Mouse (Mus musculus) gastrocnemius, postnatal 10 days (tissue): Measurements from ENCODE around the gene Osbpl11. TPM values are rescaled to one million over a fixed set of nuclear protein-coding genes. Genes with fewer than 3 reads are reported as not detected.
A peak's percentile ranks its signal among the peaks of the same experiment; 100 is the strongest.
"Not testable (repeated sequence)": the region's sequence is repeated elsewhere in the genome, so short reads cannot be mapped to it uniquely, and the experiment has no call there.

Experiments used
- DNase-seq: peaks from one replicate; pipeline ENCODE4 v3.0.0; 2021; ENCODE audit warnings: mixed read lengths
- total RNA-seq, 2 experiments: library from RNA; stranded (reverse); gene quantifications; 2 replicates each; pipeline ENCODE4 v1.2.3; 2021

Osbpl11 gene
- total RNA-seq, 2 experiments from 2014 or later, result 14.8 to 14.9 TPM

DNA sequence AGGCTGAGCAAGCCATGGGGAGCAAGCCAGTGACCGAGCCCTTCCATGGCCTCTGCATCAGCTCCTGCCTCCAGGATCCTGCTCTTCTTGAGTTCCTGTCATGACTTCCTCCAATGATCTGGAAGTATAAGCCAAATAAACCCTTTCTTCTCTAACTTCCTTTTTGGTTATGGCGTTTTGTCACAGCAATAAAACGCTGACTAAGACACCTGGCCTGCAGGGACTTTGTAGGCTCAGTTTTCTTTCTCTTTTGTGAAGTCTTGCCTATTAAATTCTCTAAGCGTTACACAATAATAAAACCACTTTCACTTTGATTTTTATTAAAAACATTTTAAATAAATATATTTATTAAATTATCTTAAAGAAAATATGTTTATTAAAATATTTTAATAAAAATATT lies 7.1 kb upstream of the Osbpl11 start:
- no peak for DNase-seq

DNA sequence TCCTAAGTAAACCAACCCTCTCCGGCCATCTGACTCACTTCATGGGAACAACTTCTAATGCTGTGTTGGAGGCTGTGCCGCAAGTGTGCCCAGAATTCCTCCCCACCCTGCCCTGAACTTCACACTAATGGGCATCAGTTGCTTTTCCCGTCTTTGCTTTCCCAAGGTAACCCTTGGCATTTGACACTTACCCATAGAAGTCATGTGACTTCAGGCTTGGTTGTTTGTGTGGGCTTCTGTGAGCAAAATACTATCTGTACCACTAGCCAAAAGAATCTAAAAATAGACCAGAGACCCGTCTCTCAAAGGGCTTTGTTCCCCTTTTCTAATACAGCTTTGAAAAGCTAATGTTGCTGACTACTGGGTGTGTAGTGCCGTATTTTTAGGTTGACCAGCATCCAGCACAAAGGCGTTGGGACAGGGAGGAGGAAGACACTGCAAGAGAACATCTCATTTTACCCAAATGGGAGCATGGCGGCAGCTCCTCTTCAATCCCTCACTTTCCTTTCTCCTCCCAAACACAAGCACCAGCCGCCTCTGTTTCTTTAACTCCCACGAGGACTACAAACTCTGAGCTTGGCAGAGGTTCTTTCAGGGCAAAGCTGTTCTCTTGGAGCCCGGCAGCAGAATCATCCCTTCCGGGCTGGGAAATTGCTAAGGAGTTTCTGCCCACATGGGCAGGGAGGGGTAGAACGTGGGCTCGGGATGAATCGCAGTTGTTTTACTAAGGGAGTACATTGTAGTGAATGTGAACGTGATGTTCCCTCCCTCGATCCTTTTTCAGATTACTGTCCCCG lies 6.4 kb upstream of the Osbpl11 start:
- DNase-seq, result no peak

DNA sequence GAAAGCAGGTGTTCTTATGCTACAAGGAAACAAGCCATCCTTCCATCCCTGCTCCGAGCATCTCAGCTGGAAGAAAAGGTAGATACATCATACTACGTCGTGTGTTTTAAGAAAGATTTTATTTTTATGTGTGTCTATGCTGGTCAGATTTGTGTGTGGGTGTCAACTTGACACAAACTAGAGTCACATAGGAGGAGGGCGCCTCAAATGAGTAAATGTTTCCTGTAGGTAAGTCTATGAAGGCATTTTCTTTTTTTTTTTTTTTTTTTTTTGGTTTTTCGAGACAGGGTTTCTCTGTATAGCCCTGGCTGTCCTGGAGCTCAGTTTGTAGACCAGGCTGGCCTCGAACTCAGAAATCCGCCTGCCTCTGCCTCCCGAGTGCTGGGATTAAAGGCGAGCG lies 5.6 kb upstream of the Osbpl11 start:
- not testable (repeated sequence) for DNase-seq

DNA sequence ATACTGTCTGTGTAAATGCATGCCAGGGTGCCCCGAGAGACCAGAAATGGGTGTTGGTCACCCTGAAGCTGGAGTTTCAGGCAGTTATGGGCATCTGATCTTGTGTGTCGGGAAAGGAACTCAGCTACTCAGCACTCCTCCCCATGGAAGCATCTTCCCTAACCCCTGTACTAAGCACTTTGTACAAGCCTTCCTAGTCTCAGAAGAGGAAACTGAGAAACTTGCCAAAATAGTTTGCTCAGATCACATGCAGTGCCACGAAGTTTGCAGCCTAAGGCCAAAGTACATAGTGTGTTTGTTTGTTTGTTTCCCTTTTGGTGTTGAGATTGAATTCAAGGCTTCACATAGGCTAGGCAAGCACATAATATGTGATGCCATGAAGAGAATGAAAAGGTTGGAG lies 5.0 kb upstream of the Osbpl11 start:
- no peak for DNase-seq

DNA sequence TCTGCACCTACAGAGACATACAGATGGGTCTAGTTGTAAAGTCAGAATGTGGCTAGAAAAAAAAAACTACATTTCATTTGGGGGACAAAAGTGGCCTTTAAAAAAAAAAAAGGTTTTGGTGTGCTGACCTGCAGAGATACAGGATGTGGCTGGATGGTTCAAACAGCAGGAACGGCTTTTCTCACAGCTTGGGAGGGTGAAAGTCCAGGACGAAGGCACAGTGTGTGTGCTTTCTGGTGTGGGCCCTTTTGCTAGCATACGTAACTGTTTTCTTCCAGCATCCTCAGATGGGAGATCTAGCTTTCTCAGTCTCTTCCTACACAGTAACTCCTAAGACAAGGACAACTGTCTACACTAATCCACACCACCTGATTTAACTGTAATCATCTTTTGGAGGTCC lies 4.1 kb upstream of the Osbpl11 start:
- no peak for DNase-seq

DNA sequence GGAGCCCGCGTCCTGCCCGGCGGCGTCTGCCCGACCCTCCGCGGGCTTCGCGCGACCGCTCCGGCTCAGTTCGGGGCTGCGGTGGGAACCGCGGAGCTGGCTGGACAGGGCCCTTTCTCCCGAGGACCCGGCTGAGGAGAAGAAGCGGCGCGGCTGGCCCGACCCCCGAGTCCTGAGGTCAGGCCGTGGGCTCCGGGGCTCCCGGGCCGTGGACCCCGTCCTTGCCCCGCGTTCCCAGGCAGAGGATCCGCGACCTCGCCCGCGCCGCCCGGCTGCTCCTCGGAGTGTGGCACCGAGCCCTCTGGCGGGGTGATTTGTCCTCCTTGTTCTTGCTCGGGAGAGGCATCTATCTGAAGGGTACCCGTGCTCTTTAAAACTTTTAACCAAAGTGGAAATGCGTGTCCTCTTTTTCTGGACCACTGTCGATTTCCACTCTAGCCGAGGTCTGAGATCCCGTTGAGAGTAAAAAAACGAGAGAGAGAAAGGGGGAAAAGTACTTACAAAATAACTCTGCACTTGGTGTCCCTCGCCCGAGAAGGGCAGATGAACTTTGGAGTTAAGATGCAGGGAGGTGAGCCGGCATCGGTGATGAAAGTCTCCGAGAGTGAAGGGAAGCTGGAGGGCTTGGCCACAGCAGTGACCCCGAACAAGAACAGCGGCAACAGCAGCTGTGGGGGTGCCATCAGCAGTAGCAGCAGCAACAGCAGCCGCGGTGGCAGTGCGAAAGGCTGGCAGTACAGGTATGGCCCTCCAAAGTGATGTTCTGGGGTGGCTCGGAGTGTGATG lies 583 bp downstream of the Osbpl11 start:
- peak; percentile 70 for DNase-seq

DNA sequence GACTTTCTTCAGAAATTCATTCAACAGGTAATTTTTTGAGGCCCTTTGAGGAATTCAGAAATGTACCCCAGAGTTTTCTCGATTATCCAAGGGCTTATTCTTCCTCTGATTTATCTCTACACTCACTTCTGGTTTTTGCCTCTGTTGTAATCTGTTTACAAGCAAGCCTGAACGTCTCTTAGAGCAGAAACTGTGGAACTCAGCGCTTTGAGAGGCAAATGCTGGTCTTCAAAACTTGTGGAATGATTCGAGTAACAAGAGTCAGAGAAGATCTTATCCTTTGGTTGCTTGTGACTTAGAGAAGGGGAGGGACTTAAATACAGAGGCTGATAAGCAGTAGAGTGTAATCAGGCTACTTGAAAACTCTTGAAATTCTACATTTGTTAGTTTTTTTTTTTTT lies 1.3 kb downstream of the Osbpl11 start:
- no peak for DNase-seq

DNA sequence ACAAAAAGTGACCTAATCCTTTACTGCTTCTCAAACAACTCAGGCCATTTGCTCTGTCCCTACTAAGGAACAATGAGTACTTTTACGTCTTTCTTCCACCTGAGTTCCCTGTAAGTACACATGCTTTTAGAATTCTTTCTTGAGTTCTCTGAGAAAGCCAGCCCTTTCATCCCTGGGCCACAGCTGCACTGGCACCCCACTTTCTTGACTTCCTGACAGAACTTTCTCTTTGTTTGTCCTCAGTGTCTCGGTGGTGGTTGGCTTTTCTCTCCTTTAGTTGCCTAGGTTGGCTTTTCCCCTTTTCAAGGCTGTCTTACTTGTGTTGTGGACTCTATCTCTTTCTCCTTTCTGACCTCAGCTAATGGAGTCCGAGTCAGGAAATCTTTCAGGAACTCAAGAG lies 3.2 kb downstream of the Osbpl11 start:
- no peak for DNase-seq

DNA sequence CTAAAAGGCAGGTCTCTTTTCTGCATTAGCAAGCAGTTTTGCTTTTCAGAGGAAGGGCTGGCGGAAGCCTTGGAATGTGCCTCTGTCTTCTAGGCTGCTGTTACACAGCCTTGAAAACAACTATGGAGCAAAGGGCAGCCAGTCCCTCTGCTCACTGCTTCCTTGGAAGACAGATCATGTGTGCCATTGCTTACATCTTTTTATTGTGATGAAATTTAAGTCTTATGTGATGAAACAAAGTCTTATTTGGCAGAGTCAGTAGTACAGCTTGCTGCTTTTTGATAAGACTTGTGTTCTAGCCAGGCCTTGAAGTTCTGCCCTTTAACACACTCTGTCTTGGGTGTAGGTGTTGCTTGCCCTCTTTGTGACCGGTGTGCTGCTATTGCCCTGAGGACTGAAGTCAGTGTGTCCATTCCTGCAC lies 6.8 kb downstream of the Osbpl11 start:
- no peak for DNase-seq

DNA sequence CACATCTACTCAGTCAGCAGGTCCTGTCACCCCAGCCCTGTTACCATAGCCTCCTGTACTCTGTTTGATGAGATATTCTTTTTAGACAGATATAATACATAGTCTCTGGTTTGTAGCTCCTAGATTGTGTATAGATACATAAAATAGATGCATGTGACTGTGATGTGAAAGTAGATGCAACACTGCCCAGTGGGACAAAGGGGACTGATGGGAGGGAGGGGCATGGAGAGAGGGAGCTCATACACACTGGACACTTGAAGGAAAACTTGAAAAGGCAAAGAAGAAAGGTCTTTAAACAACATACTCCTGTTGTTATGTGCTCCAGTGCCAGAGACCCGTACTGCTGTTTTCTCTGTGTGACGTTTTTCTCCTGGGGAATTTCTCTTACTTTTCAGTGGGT lies 7.4 kb downstream of the Osbpl11 start:
- DNase-seq, result no peak

DNA sequence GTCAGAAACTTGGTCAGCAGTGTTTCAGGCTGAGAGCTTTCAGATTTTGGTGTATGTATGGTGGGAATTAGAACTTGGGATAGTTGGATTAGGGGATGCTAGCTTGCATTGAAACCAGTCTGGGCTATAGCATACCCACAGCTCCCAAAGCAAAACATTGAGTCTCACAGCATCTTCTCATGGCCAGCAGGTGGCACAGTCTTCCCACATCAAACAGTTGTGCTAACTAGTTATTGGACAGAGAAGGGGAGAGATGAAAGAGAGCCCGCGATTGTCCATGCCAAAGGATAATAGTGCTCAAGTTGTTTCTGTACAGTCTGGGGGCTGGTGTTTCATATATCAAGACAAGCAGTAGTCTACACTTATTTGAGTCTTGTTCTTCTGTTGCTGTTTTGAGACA lies 8.8 kb downstream of the Osbpl11 start:
- peak; percentile 22 for DNase-seq

DNA sequence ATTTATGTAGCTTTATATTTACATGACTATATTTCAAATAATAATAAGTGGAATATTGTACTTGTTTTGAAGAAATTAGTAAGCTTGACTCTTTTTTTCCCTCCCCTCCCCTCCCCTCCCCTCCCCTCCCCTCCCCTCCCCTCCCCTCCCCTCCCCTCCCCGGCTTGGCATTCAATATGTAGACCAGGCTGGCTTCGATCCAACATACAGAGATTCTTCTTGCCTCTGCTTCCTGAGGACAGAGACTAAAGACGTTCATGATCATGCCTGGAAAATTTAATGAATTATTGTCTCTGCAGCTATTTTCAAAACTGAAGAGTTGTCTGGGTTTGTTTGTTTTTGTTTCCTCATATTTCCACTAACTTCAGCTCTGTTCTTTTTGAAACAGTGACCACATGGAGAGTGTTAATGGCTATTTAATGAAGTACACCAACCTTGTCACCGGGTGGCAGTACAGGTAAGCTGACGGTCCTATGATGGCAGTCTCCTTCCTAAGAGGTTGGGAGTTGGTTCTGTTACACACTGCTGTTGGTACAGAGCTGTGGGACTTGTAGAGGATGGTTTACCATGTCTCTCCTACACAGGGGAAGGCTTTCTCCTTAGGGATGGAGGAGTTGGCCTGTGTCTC lies 10.9 kb downstream of the Osbpl11 start:
- no peak for DNase-seq

DNA sequence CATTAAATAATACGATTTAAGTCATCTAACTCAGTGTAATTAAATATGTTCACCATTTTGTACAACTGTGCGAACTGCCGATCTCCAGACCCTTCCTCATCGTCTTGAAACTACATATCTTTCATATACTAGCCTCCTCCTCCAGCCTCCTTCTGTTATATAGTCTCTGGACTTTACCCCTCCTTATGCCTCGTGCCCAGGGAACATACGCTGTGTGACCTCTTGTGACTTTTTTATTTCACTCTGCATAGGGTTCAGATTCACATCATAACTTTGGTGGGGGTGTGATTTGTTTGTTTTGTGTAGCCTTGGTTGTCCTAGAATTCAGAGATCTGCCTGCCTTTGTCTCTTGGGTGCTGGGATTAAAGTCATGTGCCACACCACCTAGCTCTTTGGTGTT lies 11.7 kb downstream of the Osbpl11 start:
- no peak for DNase-seq

DNA sequence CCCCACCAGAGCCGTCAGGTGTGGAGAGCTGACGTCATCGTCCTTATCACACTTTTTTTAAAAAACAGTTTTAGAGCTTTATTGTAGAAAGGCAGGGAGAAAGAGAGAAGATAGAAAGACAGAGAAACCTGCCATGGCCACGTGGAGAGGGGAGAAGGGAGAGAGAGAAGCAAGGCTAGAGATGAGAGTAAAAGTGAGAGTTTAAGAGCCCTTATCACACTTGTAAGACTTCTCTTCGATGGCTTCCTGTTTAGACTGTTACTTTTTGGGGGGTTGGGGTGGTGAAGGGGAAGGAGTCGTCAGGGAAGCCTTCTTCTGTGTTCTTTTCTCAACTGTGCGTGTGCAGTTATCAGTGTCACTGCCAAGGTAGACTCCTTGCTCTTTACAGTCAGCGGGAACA lies 15.7 kb downstream of the Osbpl11 start:
- DNase-seq, result no peak

DNA sequence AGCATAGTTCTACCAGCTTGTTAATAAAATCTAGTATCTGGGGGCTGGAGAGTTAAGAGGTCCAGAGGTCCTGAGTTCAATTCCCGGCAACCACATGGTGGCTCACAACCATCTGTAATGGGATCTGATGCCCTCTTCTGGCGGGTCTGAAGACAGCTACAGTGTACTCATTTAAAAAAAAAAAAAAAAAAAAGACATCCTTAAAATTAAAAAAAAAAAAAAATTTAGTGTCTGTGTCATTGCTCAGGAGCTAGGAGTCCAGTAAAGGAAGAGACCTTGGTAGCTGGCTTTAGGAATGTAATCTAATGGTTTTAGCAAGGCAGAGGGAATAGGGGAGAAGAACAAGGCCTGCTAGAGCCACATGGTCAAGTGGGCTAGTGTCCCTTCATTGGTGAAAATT lies 25.9 kb downstream of the Osbpl11 start:
- DNase-seq, result no peak

DNA sequence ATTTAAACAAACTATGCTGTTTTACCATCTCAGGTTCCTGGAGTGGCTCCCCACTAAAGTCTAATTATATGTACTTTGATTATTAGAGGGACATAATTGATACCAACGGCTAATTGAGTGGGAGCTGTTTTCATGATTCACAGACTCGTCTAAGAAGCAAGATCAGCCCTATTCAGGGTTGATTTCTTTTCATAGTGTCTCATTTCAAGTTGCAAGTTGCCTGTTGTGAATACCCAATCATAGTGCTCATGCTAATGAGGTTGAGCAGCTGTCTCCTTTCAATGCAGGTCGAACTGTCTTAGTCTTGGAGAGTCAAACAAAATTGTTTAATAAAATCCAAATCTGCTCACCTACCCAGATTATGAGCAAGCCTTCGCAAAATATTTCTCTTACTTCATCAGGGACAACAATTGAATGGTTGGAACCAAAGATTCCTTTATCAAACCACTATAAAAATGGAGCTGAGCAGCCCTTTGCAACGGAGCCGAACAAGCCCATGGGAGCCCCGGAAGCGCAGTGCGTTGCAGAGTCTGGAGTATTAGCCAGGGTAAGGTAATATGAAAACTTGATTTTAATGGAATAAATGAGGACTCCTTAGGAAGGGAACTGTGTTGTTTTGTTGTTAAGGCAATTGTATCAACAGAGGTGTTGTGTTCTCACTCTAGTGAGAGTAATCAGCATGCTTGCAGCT lies 31.6 kb downstream of the Osbpl11 start:
- DNase-seq, result no peak

DNA sequence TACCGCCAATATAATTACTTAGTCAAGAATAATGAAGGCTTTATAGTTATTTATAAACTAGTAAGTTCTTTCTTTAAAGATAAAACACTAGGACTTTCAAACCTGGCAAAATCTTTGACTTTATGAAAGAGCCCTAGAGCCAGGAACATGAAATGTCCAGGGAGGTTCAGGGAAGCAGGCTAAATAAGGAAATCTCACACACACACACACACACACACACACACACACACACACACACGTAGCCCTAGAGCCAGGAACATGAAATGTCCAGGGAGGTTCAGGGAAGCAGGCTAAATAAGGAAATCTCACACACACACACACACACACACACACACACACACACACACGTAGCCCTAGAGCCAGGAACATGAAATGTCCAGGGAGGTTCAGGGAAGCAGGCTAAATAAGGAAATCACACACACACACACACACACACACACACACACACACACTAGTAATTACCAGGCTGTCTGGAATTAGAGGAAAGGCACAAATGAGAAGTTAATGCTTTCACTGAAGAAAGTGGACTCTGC lies 32.7 kb downstream of the Osbpl11 start:
- not testable (repeated sequence) for DNase-seq

DNA sequence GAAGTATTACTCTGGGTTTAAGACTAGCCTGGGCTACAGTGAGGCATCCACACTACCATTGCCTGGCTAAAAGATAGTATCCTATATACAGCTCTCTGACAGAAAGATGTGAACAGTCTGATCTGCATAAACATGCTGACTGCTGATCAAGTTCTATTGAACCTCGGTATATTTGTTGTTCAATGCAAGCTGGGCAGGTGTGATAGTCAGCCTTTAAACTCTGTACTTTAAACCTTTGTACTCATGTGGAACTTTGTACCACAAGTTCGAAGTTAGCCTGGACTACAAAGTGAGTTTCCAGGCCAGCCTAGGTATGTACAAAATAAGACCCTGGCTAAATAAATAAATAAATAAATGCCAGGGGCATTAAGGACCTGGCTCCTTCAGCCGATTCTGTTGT lies 37.6 kb downstream of the Osbpl11 start:
- DNase-seq, result no peak

DNA sequence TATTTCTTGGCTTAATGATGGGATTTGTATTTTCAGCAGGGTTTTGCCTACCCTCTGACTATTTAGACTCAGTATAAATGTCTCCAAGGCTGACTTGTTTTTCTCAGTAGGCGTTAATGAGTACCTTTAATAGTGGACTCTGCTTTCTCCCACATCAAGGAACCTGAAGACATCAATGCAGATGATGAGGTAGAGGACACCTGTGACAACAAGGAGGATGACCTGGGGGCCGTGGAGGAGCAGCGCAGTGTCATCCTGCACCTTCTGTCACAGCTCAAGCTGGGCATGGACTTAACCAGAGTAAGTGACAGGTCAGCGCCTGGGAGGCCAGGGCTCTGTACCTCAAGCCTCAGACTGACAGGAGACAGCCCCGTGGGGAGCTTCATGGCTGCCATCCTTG lies 39.5 kb downstream of the Osbpl11 start:
- DNase-seq, result no peak

DNA sequence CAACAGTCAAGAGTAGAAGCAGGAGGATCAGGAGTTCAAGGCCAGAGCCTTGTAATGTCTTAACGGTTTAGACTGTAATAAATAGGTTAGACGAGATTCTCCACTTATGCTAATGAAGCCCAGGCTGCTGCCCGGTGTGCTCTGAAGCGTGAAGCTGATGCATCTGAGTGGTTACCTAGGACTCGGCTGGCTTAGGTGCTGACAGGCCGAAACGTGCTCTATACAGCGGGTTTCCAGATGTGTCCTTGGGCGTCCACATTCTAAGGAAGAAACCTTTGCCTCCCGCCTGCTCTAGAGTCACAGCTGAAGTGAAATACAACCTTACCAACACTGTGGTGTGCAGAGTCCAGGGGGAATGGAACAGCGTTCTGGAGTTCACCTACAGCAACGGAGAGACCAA lies 49.3 kb downstream of the Osbpl11 start:
- DNase-seq, result no peak

DNA sequence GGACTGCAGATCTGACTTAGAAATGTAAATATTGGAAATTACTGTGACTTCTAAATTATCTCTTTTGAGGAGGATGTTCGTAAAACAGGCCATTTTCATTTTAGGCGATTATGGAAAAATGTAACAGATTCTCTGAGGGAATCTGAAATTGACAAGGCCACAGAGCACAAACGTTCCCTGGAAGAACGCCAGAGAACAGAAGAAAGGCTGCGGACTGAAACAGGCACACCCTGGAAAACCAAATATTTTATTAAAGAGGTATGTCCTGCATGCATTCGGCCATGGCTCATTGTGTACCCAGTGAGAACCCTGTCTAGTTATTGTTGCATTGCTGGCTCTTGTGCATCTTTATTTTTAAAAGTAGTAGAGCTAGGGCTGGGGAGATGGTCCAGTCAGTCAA lies 51.3 kb downstream of the Osbpl11 start:
- no peak for DNase-seq

DNA sequence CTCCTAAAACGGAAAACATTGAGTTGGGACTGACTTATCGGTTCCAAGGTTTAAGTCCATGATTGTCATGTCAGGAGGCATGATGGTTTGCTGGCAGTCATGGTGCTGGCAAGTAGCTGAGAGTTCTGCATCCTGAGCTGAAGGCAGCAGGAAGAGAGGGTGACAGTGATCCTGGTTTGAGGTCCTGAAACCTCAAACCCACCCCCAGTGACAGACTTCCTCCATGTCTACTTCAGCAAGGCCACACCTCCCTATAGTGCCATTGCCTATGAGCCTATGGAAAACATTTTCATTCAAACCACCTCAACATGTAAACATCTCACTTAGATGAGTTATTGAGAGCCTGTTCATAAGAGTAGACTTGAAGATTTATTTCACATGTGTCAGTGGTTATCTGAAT lies 54.4 kb downstream of the Osbpl11 start:
- DNase-seq, result no peak

DNA sequence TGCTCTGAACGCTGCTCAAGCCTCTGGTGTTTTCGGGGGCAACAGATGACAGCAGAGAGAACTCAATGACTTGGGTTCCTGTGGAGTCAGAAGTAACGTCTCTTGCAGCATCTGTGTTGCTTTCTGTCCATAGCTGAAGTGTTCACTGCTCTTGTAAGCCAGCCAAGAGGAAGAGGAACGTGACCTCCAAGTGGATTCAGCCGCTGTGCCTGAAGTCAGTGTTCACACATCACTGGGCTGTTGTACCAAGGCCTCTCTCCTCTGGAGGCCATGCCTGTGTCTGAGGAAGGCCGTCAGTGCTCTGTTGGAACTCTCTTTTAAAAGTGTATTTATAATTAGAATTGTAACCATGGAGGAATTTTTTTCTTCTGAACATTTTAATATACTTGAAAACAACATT lies 57.2 kb downstream of the Osbpl11 start:
- DNase-seq, result no peak
